Mouse (Mus musculus): ENCODE data around the gene Anp32a. TPM values are rescaled to one million over a fixed set of nuclear protein-coding genes. Genes with fewer than 3 reads are reported as not detected.

Anp32a gene
- polyA plus RNA-seq (2012; rRNA removed), result 190 and 217 TPM in 2 replicates

GRCm38 (mm10) chr9:62341123-62341486, at the start of gene Anp32a:
Anp32a (plus strand) TSS chr9:62341293.

Other genes starting within 250 kb of the Anp32a start
- 3.2 TPM in 2 replicates for gene Glce, start 218.6 kb upstream of the Anp32a start, polyA plus RNA-seq (2012; rRNA removed)
- not detected in 2 replicates for gene Spesp1, start 59.1 kb upstream of the Anp32a start, polyA plus RNA-seq (2012; rRNA removed)
- 1.3 and 1.6 TPM in 2 replicates for gene Coro2b, start 195.8 kb downstream of the Anp32a start, polyA plus RNA-seq (2012; rRNA removed)